Mouse (Mus musculus) cerebellum, adult 11-12 months (tissue): Measurements from ENCODE around the gene Iqschfp.

ENCODE experiments used
- DNase-seq: peaks from one replicate; pipeline ENCODE4 v3.0.0; 2022

The Iqschfp gene

GRCm38 (mm10) chr3:68610598-68611261 is 718.7 kb downstream of the Iqschfp start:
- no peak for DNase-seq

- no peak for DNase-seq
Measured at GRCm38 (mm10) chr3:68615042-68615810, 723.2 kb downstream of the Iqschfp start.

- no peak for DNase-seq
Measured at GRCm38 (mm10) chr3:68616363-68616762, 724.3 kb downstream of the Iqschfp start.

GRCm38 (mm10) chr3:68617708-68618107 is 725.7 kb downstream of the Iqschfp start:
- no peak for DNase-seq

- no peak for DNase-seq
Measured at GRCm38 (mm10) chr3:68619097-68619496, 727.1 kb downstream of the Iqschfp start.

GRCm38 (mm10) chr3:68621971-68622370 is 729.9 kb downstream of the Iqschfp start:
- no peak for DNase-seq

GRCm38 (mm10) chr3:68623036-68623435 is 731.0 kb downstream of the Iqschfp start:
- DNase-seq, result no peak

- no peak for DNase-seq
Measured at GRCm38 (mm10) chr3:68624471-68624870, 732.4 kb downstream of the Iqschfp start.

- DNase-seq, result no peak
Measured at GRCm38 (mm10) chr3:68630261-68630660, 738.2 kb downstream of the Iqschfp start.

- no peak for DNase-seq
Measured at GRCm38 (mm10) chr3:68630821-68631220, 738.8 kb downstream of the Iqschfp start.

GRCm38 (mm10) chr3:68632714-68633113 is 740.7 kb downstream of the Iqschfp start:
- no peak for DNase-seq

- DNase-seq, result no peak
Measured at GRCm38 (mm10) chr3:68633577-68633976, 741.5 kb downstream of the Iqschfp start.

- DNase-seq, result no peak
Measured at GRCm38 (mm10) chr3:68637960-68638359, 745.9 kb downstream of the Iqschfp start.

- DNase-seq, result no peak
Measured at GRCm38 (mm10) chr3:68638703-68639102, 746.7 kb downstream of the Iqschfp start.

- DNase-seq, result no peak
Measured at GRCm38 (mm10) chr3:68642935-68643334, 750.9 kb downstream of the Iqschfp start.

GRCm38 (mm10) chr3:68646387-68647130 is 754.5 kb downstream of the Iqschfp start:
- DNase-seq, result no peak

- no peak for DNase-seq
Measured at GRCm38 (mm10) chr3:68647282-68647681, 755.2 kb downstream of the Iqschfp start.

GRCm38 (mm10) chr3:68650251-68650650 is 758.2 kb downstream of the Iqschfp start:
- DNase-seq, result no peak

GRCm38 (mm10) chr3:68656607-68657352 is 764.7 kb downstream of the Iqschfp start:
- no peak for DNase-seq

GRCm38 (mm10) chr3:68657589-68658245 is 765.7 kb downstream of the Iqschfp start:
- DNase-seq, result no peak

GRCm38 (mm10) chr3:68659996-68660395 is 768.0 kb downstream of the Iqschfp start:
- no peak for DNase-seq

- no peak for DNase-seq
Measured at GRCm38 (mm10) chr3:68660538-68660937, 768.5 kb downstream of the Iqschfp start.
